Mouse (Mus musculus): ENCODE data around the gene Rtp2. TPM values are rescaled to one million over a fixed set of nuclear protein-coding genes. Genes with fewer than 3 reads are reported as not detected.
"Not testable (repeated sequence)": the region's sequence is repeated elsewhere in the genome, so short reads cannot be mapped to it uniquely, and the experiment has no call there.

Gene Rtp2
- polyA plus RNA-seq, 1 experiment from 2014 or later = not detected

DNA sequence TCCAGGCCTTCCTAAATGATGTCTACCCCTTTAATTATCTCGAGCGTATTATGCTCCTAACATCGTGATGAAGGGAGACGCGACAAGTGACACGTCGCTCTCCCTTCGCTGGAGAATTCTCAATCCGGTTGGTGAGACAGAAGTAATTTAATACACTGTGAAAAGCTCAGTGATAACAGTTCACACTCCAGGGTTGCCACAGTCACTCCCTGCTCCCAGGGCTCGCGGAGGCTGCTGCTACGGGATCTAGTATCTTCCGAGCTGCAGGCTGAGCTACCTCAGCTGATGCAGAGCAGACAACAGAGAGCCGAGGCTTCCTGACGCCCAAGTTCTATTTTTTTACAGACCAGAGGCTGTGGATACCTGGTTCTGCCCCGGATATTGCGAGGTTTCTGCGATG, 919 bp downstream of the Rtp2 start:
- WGBS = 61% methylated on average over 18 of the region's 18 CpGs
- H3K4me2 ChIP-seq (replicated peaks) = no peak overlapping the region
- no peak overlapping the region for H3K9ac ChIP-seq
- H3K4me1 ChIP-seq (replicated peaks) = no peaks in the 10 kb centered on the region
- no peaks in the 10 kb centered on the region for H3K27me3 ChIP-seq (replicated peaks)
- H3K27ac ChIP-seq = no peak overlapping the region
- H3K9me3 ChIP-seq = no peaks in the 10 kb centered on the region
- H3K36me3 ChIP-seq = no peaks in the 10 kb centered on the region
- no peak for ATAC-seq
- H3K4me3 ChIP-seq (replicated peaks) = no peak overlapping the region

DNA sequence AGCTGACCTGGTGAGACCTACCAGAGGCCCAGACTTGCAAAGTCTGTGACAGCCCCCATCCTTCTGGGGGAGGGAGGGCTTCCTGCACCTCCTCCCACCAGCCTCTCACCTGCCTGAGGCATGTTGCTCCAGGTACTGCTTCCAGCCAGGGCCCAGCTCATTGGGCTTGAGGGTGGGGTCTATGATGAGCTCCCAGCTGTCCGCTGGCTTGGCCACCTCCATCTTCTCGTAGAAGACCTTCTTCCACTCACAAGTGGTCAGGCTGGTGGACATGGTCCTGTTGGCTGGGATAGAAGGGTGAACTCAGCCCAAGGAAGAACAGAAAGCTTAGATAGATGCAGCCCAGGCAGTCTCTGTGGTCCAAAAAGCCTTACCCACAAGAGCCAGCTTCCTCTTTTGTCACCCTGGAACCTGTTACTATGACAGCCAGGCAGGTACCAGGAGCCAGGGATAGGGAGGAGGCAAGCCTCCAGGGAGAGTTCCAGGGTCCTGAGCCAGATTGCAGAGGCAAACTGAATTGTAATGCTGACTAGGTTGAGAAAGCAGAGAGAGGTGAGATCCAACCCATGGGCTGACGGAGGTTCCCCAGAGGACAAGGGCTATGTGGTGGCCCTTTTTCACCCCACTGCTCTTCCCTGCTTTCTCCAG, 1.6 kb downstream of the Rtp2 start:
- Histone ChIP-seq H3K36me3 (no peaks in the 10 kb centered on the region), H3K4me3 (replicated peaks) (no peak overlapping the region), H3K9me3 (no peaks in the 10 kb centered on the region), H3K4me2 (replicated peaks) (no peak overlapping the region), H3K9ac (no peak overlapping the region), H3K27ac (no peak overlapping the region), H3K27me3 (replicated peaks) (no peaks in the 10 kb centered on the region), H3K4me1 (replicated peaks) (no peaks in the 10 kb centered on the region)
- WGBS = 84% methylated on average over 3 of the region's 3 CpGs
- no peak for ATAC-seq

DNA sequence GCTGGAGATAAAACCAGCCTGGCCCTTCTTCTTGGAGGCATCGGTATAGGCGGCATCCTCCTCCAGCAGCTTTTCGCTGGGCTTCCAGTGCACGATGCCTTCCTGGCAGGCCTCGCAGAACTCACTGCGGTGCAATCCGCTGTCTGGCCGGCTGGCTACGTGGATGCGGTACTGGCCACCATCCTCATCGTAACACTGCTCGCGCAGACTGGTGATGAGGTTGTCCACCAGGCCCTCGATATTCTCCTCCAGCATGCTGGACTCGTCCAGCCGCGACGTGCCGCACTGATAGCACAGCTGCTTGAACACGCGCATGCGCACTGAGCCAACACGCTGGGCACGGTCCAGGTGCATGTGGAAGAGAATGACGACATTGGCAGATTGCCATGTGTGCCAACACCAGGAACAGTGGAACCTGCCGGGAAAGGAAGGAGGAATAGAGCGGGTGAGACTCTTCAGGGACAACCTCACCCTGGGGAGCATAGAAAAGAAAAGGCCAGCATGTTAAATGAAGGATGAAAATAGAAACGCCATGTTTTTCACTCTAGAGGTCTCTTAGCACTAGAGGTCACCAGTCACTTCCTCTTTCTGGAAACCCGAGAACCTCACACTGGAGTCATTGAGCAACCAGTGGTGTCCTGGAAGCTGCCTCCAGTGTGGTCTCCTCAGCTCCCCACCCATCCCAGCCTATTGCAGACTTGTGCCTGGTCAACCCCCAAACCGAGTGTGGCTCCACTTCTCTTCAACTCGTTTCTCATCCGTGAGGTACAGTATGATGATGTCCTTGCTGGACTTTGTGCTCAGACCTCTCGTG, 4.7 kb downstream of the Rtp2 start:
- WGBS = 92% methylated on average over 33 of the region's 33 CpGs
- Histone ChIP-seq H3K9ac (no peak overlapping the region), H3K27me3 (replicated peaks) (no peaks in the 10 kb centered on the region), H3K36me3 (no peaks in the 10 kb centered on the region), H3K9me3 (no peaks in the 10 kb centered on the region), H3K27ac (no peak overlapping the region), H3K4me3 (replicated peaks) (no peak overlapping the region), H3K4me1 (replicated peaks) (no peaks in the 10 kb centered on the region), H3K4me2 (replicated peaks) (no peak overlapping the region)
- ATAC-seq = no peak

DNA sequence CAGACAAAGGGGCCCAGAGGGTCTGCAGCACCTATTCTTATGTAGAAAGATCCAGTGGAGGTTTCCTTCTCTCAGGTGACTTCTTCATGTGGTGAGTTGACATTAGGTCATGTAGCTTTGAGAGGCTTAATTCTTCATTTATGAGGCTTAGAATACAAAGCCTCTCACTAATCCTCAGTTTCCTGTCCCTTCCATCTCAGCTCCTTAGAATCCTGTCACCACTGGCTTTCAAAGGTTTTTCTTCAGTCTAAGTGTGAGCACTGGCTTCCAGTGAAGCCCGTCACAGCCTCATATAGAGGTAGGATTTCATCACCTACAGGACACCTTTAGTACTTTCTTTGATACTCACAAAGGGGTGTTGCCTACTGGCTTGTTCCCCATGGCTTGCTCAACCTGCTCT, 9.3 kb downstream of the Rtp2 start:
- Histone ChIP-seq H3K4me2 (replicated peaks) (no peak overlapping the region), H3K36me3 (no peaks in the 10 kb centered on the region), H3K9ac (no peak overlapping the region), H3K27ac (no peak overlapping the region), H3K4me3 (replicated peaks) (no peak overlapping the region), H3K9me3 (no peaks in the 10 kb centered on the region), H3K4me1 (replicated peaks) (no peaks in the 10 kb centered on the region), H3K27me3 (replicated peaks) (no peaks in the 10 kb centered on the region)
- no peak for ATAC-seq
- WGBS = 88% methylated on average over 1 of the region's 1 CpGs

DNA sequence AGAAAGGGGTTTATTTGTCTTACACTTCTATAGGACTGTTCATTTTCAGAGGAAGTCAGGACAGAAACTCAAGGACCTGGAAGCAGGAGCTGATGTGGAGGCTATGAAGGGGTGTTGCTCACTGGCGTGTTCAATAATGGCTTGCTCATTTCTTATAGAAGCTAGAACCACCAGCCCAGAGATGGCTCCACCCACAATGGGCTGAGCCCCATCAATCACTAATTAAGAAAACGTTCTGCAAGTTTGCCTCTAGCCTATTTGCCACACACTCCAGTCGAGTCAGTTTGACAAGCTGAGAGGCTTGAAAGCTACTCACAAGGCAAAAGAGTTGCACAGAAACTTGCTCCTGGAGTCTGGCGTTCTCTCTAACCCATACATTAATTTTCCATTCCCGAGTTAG, 10.5 kb downstream of the Rtp2 start:
- Histone ChIP-seq H3K9ac (no peak overlapping the region), H3K9me3 (no peaks in the 10 kb centered on the region), H3K36me3 (no peaks in the 10 kb centered on the region), H3K4me2 (replicated peaks) (no peak overlapping the region), H3K4me1 (replicated peaks) (no peaks in the 10 kb centered on the region), H3K27ac (no peak overlapping the region), H3K27me3 (replicated peaks) (no peaks in the 10 kb centered on the region), H3K4me3 (replicated peaks) (no peak overlapping the region)
- 70% methylated on average over 5 of the region's 5 CpGs for WGBS
- ATAC-seq = no peak

DNA sequence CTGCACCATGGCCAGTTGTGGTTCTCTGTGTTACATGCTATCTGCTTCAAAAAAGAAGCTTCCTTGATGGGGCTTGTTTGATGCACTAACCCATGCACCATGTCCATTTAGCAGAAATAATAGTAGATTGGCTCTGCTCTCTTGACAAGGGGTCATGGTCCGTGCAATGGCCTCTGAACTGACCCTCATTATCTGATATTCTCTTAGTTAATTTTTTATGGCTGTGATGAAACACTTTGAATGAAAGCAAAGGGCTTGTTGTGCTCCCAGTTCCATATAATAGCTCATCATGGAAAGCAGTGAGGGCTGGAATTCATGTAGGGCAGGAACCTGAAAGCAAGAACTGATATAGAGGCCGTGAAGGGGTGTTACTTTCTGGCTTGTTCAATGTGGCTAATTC, 12.8 kb downstream of the Rtp2 start:
- Histone ChIP-seq H3K9ac (no peak overlapping the region), H3K4me1 (replicated peaks) (no peaks in the 10 kb centered on the region), H3K4me2 (replicated peaks) (no peak overlapping the region), H3K4me3 (replicated peaks) (no peak overlapping the region), H3K27me3 (replicated peaks) (no peaks in the 10 kb centered on the region), H3K9me3 (no peaks in the 10 kb centered on the region), H3K36me3 (no peaks in the 10 kb centered on the region), H3K27ac (no peak overlapping the region)
- 77% methylated on average over 2 of the region's 2 CpGs for WGBS
- ATAC-seq = no peak

DNA sequence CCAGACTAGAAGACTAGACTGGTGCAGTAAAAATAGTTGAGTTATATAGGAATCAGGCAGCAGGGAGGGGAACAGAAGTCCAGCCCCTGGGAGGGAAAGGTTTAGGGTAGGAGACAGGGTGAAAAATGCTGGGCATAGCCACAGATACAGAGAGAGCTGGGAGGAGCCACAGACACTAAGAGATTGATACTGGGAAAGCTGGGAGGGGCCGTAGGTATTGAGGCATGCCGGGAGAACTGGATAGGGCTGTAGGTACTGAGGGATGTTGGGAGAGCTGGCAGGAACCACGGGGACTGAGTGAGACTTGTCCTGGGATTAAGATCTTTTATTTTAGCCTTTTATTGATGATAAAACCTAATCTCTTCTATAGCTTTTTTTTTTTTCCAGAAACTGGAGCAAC, 18.8 kb downstream of the Rtp2 start:
- 45% methylated on average over 3 of the region's 3 CpGs for WGBS
- no peaks in the 10 kb centered on the region for H3K9me3 ChIP-seq

DNA sequence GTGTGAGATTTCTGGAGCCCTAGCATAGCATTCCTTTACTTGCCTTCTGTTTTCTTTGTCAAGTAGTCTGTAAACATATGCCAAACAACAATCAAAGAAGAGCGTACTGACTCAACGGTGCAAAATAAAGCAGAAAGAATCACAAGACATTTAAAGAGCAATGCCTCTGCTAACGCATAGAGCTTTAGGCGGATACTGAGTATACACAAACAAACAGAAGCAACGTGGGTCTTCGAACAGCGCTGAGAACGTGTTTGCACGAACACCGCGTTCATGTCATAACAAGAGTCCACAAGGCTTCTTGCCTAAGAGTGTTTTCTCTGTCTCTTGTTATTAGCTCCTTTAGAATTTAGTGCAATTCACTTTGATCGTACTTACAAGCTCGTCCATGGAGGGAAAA, 19.5 kb downstream of the Rtp2 start:
- Histone ChIP-seq H3K36me3 (no peaks in the 10 kb centered on the region), H3K4me1 (replicated peaks) (no peaks in the 10 kb centered on the region), H3K9me3 (no peaks in the 10 kb centered on the region), H3K9ac (no peak overlapping the region), H3K4me2 (replicated peaks) (no peak overlapping the region), H3K27me3 (replicated peaks) (no peaks in the 10 kb centered on the region), H3K4me3 (replicated peaks) (no peak overlapping the region), H3K27ac (no peak overlapping the region)
- WGBS = 54% methylated on average over 13 of the region's 13 CpGs
- ATAC-seq = no peak

More for the DNA sequence above, 18.8 kb downstream of the Rtp2 start:
- ATAC-seq = no peak
- Histone ChIP-seq H3K27me3 (replicated peaks) (no peaks in the 10 kb centered on the region), H3K4me1 (replicated peaks) (no peaks in the 10 kb centered on the region), H3K4me2 (replicated peaks) (no peak overlapping the region), H3K4me3 (replicated peaks) (no peak overlapping the region), H3K36me3 (no peaks in the 10 kb centered on the region), H3K9ac (no peak overlapping the region), H3K27ac (no peak overlapping the region)

DNA sequence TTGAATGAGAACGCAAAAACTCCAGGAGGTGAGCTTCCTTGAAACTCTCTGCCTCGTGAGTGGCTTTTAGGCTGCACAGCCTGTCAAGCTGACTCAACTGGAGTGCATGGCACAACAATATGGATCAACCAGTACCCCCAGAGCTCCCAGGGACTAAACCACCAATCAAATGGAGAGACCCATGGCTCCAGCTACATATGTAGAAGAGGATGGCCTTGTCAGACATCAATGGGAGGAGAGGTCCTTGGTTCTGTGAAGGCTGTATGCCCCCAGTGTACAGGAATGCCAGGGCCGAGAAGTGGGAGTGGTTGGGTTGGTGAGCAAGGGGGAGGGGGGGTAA, 23.2 kb downstream of the Rtp2 start:
- ATAC-seq; H3K27me3 ChIP-seq (replicated peaks); H3K4me3 ChIP-seq (replicated peaks); H3K9me3 ChIP-seq; H3K4me2 ChIP-seq (replicated peaks); H3K36me3 ChIP-seq; H3K27ac ChIP-seq; H3K9ac ChIP-seq; H3K4me1 ChIP-seq (replicated peaks): not testable (repeated sequence)
- 83% methylated on average over 3 of the region's 3 CpGs for WGBS

DNA sequence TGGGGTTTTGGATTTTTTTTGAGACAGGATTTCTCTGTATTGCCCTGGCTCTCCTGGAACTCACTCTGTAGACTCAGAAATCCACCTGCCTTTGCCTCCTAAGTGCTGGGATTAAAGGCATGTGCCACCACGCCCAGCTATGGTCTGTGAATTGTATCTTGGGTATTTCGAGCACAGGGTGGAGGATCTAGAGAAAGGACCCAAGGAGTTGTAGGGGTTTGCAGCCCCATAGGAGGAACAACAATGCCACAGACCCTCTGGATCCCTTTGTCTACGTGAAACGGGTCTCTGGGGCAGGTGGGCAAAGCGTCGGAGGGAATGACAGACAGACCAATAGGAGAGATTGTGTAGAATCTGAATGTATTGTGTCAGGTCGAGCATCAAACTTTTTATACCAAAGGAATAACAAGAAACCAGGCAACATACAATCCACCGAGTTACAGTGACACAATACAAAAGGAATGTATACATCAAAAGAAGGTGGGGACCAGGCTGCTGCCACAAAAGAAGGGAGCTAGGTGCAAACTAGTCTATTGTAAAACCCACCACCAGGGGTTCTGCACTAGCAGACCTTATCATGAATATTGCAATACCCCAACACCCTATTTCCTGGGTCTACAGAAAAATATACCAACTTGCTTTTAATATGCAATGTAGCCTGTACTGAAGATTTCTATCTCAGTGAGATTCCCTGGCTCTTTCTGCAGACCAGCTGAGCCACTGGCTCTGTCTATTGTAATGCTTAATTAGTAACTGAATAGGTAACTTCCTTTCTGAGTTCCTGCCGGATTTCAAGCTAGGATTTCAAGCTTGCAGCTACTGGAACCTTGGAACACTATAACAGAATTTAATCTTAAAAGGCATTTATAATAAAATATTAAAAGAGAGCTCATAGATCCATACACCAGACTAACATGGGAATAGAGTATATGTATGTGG, 23.8 kb downstream of the Rtp2 start:
- H3K9ac ChIP-seq; H3K4me2 ChIP-seq (replicated peaks); H3K4me3 ChIP-seq (replicated peaks); H3K27me3 ChIP-seq (replicated peaks); H3K9me3 ChIP-seq; H3K27ac ChIP-seq; H3K4me1 ChIP-seq (replicated peaks); H3K36me3 ChIP-seq; ATAC-seq: not testable (repeated sequence)
- WGBS = 82% methylated on average over 9 of the region's 9 CpGs

DNA sequence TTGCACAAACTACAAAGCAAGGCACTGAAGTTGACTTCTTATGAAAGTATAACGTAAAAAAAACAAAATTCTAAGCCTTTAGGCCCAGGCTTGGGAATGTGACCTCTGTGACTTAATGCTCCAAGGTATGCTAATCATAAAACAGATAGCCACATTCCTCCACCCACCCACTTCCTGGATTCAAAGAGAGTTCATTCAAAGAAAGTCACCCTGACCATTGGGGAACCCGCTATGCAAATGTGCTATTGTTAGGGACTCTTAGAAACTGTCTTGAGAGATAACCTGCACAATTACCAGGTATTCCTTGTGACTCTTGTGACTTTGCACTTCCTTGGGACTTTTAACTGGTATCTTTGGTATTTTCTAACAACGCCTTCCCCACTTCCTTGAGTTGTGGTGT, 25.6 kb downstream of the Rtp2 start:
- H3K27me3 ChIP-seq (replicated peaks); H3K4me1 ChIP-seq (replicated peaks); H3K9me3 ChIP-seq; ATAC-seq; H3K4me3 ChIP-seq (replicated peaks); H3K27ac ChIP-seq; H3K36me3 ChIP-seq; H3K9ac ChIP-seq; H3K4me2 ChIP-seq (replicated peaks): not testable (repeated sequence)
- WGBS = 87% methylated on average over 3 of the region's 3 CpGs

DNA sequence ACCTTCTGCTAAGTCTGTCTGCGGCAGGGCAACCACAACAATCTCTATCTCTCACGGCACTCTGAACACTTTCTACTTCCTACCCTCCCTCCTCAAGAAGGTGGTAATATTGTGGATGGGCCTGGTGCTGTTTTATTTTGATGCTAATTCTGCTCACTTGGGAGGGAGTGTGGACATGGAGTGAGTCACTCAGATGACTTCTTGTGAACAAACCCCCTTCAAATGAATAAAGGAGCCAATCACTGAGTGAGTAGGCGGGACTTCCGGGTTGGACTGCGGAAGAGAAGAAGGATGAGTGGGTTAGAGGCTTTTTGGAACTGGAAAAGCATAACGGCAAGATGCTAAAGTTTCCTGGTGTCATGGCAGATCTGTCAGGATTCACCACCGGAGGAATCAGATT, 30.8 kb downstream of the Rtp2 start:
- H3K27ac ChIP-seq = no peak overlapping the region
- 91% methylated on average over 7 of the region's 7 CpGs for WGBS
- no peak for ATAC-seq

More for the DNA sequence above, 30.8 kb downstream of the Rtp2 start:
- Histone ChIP-seq H3K27me3 (replicated peaks) (no peaks in the 10 kb centered on the region), H3K4me1 (replicated peaks) (peaks cover 5% of the 10 kb centered on the region; the same call in 1 of the 2 replicates), H3K36me3 (no peaks in the 10 kb centered on the region), H3K4me3 (replicated peaks) (no peak overlapping the region), H3K9ac (no peak overlapping the region), H3K9me3 (no peaks in the 10 kb centered on the region), H3K4me2 (replicated peaks) (no peak overlapping the region)
